Mouse (Mus musculus) lung, adult 2 months (tissue): ENCODE results near the gene Mmp11. TPM values are rescaled to one million over a fixed set of nuclear protein-coding genes. Genes with fewer than 3 reads are reported as not detected.

Source experiments
- DNase-seq: peaks from one replicate; pipeline ENCODE4 v3.0.0; 2022
- H3K4me1 ChIP-seq: fragments of 200-500 bp; 2 replicates; pipeline ENCODE4 v1.6.1; 2011; ENCODE audit warnings: low read length; ENCODE audit not compliant: control insufficient read depth, insufficient read depth
- H3K4me3 ChIP-seq: fragments of 200-500 bp; replicated peaks from 2 replicates; pipeline ENCODE3; 2011; ENCODE audit warnings: low read depth, mild to moderate bottlenecking, control low read depth, low read length; ENCODE audit errors: extremely low read depth
- CTCF ChIP-seq: fragments of 200-500 bp; IDR thresholded peaks from 2 replicates; pipeline ENCODE4 v1.5.1; 2011; ENCODE audit warnings: mild to moderate bottlenecking, low read length, control low read depth; ENCODE audit not compliant: insufficient read depth
- POLR2A ChIP-seq: fragments of 200-500 bp; IDR thresholded peaks from 2 replicates; pipeline ENCODE4 v1.6.1; 2011; ENCODE audit warnings: low read depth, mild to moderate bottlenecking, control low read depth, low read length, borderline replicate concordance; ENCODE audit errors: extremely low read depth
- WGBS: fragments of 180-500 bp; shearing (Covaris S2); methylation state at CpG from one replicate; pipeline ENCODE4 v1.1.7; 2018; 5-methylcytosine and 5-hydroxymethylcytosine counted together
- polyA plus RNA-seq: library from polyadenylated mRNA; depleted of rRNA; stranded (reverse); fragments of >200 nt; gene quantifications from 2 replicates; pipeline ENCODE4 v1.2.3, GENCODE M21; 2012

Gene Mmp11
- polyA plus RNA-seq, 1 experiment: 89.2 TPM

GRCm38 (mm10) chr10:75926396-75926795, 9.9 kb downstream of the Mmp11 start:
- DNase-seq: no peak
- TF ChIP-seq POLR2A (no peak), CTCF (no peak)
- Histone ChIP-seq H3K4me3 (no peak overlapping the region), H3K4me1 (peaks cover 8% of the 10 kb centered on the region)
- WGBS: 73% methylated on average over 13 of the region's 13 CpGs

GRCm38 (mm10) chr10:75924324-75924723, 12.0 kb downstream of the Mmp11 start:
- Histone ChIP-seq H3K4me1 (peaks cover 3% of the 10 kb centered on the region), H3K4me3 (no peak overlapping the region)
- TF ChIP-seq CTCF (peak; percentile 41; the same call in 1 of the 2 replicates), POLR2A (no peak)
- WGBS: 40% methylated on average over 2 of the region's 2 CpGs
- DNase-seq: no peak

GRCm38 (mm10) chr10:75921726-75922560, 14.4 kb downstream of the Mmp11 start:
- H3K4me1 ChIP-seq: peaks cover 9% of the 10 kb centered on the region
- DNase-seq: no peak
- H3K4me3 ChIP-seq: peak overlapping the region; percentile 89
- TF ChIP-seq POLR2A (0 out of 2 replicates have a peak, but pooled peaks have one; percentile 1), CTCF (no peak)
- WGBS: 4% methylated on average over 22 of the region's 22 CpGs

- no peak for TF ChIP-seq CTCF
- TF ChIP-seq POLR2A: peak; percentile 76; the same call in 1 of the 2 replicates
- WGBS: under 1% methylated on average over 76 of the region's 76 CpGs
- Histone ChIP-seq H3K4me1 (peaks cover 9% of the 10 kb centered on the region), H3K4me3 (peak within 1 kb of the TSS; percentile 89)
- DNase-seq: peak; percentile 94
These were observed 15.1 kb downstream of the Mmp11 start, which contains the start of gene Smarcb1 for GRCm38 (mm10) chr10:75921026-75921725. Gene Smarcb1 (minus strand): TSS chr10:75921617.

GRCm38 (mm10) chr10:75919026-75919425, 17.3 kb downstream of the Mmp11 start:
- H3K4me1 ChIP-seq: peaks cover 15% of the 10 kb centered on the region
- DNase-seq: no peak
- TF ChIP-seq POLR2A (no peak), CTCF (no peak)
- 62% methylated on average over 5 of the region's 5 CpGs for WGBS
- no peak overlapping the region for H3K4me3 ChIP-seq

GRCm38 (mm10) chr10:75916840-75917239, 19.5 kb downstream of the Mmp11 start:
- no peak overlapping the region for H3K4me3 ChIP-seq
- no peak for TF ChIP-seq POLR2A
- no peak for TF ChIP-seq CTCF
- peaks cover 15% of the 10 kb centered on the region for H3K4me1 ChIP-seq
- no peak for DNase-seq
- WGBS: 78% methylated on average over 8 of the region's 8 CpGs

- TF ChIP-seq CTCF (no peak), POLR2A (no peak)
- Histone ChIP-seq H3K4me1 (peaks cover 15% of the 10 kb centered on the region), H3K4me3 (no peak overlapping the region)
- 56% methylated on average over 7 of the region's 7 CpGs for WGBS
- no peak for DNase-seq
These were observed 20.7 kb downstream of the Mmp11 start for GRCm38 (mm10) chr10:75915557-75915956.

- no peak for DNase-seq
- TF ChIP-seq CTCF (no peak), POLR2A (no peak)
- WGBS: 42% methylated on average over 6 of the region's 6 CpGs
- Histone ChIP-seq H3K4me1 (peaks cover 9% of the 10 kb centered on the region; the same call in 1 of the 2 replicates), H3K4me3 (no peak overlapping the region)
These were observed 23.2 kb downstream of the Mmp11 start for GRCm38 (mm10) chr10:75913013-75913589.

GRCm38 (mm10) chr10:75910698-75911097, 25.6 kb downstream of the Mmp11 start:
- H3K4me3 ChIP-seq: no peak overlapping the region
- peaks cover 7% of the 10 kb centered on the region; the same call in 1 of the 2 replicates for H3K4me1 ChIP-seq
- no peak for DNase-seq
- WGBS: 82% methylated on average over 2 of the region's 2 CpGs
- no peak for TF ChIP-seq POLR2A
- TF ChIP-seq CTCF: no peak
